Mouse (Mus musculus) gastrocnemius, postnatal 4 days (tissue): ENCODE measurements around the gene Sbf1. TPM values are rescaled to one million over a fixed set of nuclear protein-coding genes. Genes with fewer than 3 reads are reported as not detected.
A peak's percentile ranks its signal among the peaks of the same experiment; 100 is the strongest.

ENCODE experiments used
- DNase-seq, 2 experiments: peaks; one replicate each; pipeline ENCODE4 v3.0.0; 2021 to 2022; ENCODE audit warnings: low spot score in 2 of 2, mixed read lengths in 2 of 2
- long read RNA-seq, 2 experiments: library from polyadenylated mRNA; stranded (forward); transcript quantifications; one replicate each; pipeline ENCODE4 v2.0.0; 2021
- total RNA-seq, 2 experiments: library from RNA; stranded (reverse); gene quantifications; 2 replicates each; pipeline ENCODE4 v1.2.3; 2021

Sbf1 gene
- 10 to 100 TPM; 69.4 to 73.9 TPM for total RNA-seq
- long read RNA-seq, experiment 1, full-length matches to known transcripts, result 31 of 62 reads
- long read RNA-seq, experiment 1, partial matches to known transcripts, result 13 of 62 reads
- long read RNA-seq, experiment 1, other reads (novel, unspliced or antisense), result 18 of 62 reads
- long read RNA-seq, experiment 2, full-length matches to known transcripts, result 48 of 98 reads
- long read RNA-seq, experiment 2, partial matches to known transcripts, result 27 of 98 reads
- long read RNA-seq, experiment 2, other reads (novel, unspliced or antisense), result 23 of 98 reads

GRCm38 (mm10) chr15:89315190-89315731 lies at the start of gene Sbf1:
Gene Sbf1, minus strand, starts transcription at chr15:89315311.
- peak; percentile 94 to 99 for DNase-seq

GRCm38 (mm10) chr15:89363051-89363450 lies 47.9 kb upstream of the Sbf1 start:
- no peak for DNase-seq

- no peak for DNase-seq
Observed at GRCm38 (mm10) chr15:89358784-89359183, 43.7 kb upstream of the Sbf1 start.

DNA sequence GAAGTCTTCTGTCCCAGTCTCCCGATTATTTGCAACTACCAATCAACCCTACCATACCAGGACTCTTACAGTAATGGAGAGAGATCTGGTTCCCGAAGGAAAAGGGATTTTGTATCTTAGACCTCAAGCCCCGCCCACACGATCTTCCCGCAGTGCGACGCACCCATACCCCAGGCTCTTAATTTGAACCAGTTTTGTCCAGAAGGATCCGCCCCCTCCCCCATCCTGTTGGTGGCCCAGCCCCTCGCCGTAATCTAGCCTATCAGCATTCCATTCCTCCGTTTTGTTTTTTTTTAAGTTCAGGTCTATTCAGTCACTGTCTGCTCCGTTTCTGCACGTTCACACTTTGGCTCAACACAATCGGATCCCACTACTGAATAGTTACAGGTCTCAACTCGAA lies 41.3 kb upstream of the Sbf1 start:
- DNase-seq, result peak; percentile 61 to 85

GRCm38 (mm10) chr15:89355241-89356187 lies 40.4 kb upstream of the Sbf1 start, which contains the start of the genes Lmf2 and Ncaph2:
Gene Lmf2, minus strand, starts transcription at chr15:89355659.
Gene Ncaph2, plus strand, starts transcription at chr15:89355719.
- peak; percentile 92 to 97 for DNase-seq

GRCm38 (mm10) chr15:89354455-89354854 lies 39.3 kb upstream of the Sbf1 start:
- DNase-seq, result no peak

GRCm38 (mm10) chr15:89353837-89354236 lies 38.7 kb upstream of the Sbf1 start:
- DNase-seq, result no peak

DNA sequence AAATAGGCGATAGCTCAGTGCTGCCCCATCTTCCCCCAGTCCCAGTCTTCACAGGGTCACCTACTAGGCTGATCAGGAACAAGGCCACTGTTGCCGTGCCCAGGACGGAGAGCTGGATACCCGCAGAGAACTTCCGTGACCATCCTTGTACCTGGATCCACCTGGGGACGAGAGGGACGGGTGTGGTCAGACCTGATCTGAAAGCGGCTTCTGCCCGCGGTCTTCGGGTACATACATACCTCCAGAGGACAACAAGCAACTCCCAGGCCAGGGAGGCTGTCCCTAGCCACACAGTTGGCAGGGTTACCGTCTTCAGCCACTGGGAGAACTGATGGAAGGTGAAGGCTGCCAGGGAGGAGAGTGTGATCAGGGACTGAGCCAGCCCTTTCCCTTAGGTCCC lies 37.7 kb upstream of the Sbf1 start:
- DNase-seq, result no peak

DNA sequence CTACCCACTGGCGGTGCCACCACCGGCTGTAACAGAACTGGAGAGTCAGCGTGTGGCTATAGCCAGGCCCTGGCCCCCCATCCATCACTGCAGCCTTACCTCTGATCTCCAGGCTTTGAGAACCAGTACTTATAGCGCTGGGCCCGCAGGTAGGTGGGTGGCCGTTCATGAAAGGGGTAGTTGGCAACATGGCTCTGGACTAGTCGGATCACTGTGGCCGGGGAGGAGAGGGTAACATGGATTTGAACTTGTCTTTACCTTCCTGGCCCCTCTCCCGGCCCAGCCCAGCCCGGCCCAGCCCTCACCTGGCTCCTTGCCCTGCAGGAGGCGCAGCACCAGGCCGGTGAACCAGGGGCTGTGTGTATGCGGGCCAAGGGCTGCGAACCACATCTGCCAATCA lies 36.9 kb upstream of the Sbf1 start:
- no peak for DNase-seq

DNA sequence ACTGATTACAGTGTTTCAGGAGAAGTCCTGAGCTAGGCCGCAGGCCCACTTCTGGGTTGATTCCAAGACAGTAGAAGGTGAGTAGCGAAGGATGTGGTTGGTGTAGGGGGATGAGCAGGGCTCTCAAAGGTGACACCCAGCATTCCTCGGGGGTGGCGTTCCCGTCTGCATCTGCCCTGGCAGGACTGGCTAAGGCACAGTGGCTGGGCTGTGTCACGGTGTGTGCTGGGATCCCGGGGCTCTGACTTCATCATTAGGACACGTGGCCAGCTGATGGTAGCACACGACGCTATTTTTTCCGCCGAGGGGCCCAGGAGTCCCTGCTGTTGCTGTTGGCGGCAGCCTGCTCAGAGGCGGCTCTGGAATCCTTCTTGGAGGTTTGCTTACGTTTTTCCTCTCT lies 36.2 kb upstream of the Sbf1 start:
- no peak for DNase-seq

DNA sequence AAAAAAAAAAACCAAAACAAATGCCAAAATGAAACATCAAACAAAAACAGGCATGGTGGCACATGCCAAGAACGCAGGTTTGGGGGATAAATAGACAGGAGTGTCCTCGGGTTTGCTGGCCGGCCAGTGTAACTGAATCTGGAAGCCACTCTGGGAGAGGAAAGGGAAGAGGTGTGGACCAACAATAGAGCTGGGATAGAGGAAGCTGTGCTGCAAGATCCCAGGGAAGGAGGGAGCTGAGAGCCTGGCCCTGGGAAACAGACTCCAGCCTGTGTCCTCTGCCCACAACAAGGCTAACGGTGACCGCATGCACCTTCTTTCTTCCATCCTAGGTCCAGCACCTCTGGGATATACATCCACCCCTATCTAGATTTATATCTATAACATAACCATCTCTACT lies 35.3 kb upstream of the Sbf1 start:
- DNase-seq, result no peak

DNA sequence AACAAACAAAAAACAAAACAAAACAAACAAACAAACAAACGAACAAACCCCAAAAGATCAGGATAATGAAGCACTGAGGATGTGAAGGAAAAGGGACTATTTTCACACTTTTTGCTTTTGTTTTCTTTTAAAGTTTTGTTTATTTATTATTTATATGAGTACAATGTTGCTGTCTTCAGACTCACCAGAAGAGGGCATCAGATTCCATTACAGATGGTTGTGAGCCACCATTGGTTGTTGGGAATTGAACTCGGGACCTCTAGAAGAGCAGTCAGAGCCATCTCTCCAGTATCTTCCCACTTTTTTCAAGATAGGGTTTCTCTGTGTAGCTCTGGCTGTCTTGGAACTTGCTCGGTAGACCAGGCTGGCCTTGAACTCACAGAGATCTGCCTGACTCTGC lies 28.2 kb upstream of the Sbf1 start:
- no peak for DNase-seq

- no peak for DNase-seq
Observed at GRCm38 (mm10) chr15:89341678-89342077, 26.6 kb upstream of the Sbf1 start.

- no peak for DNase-seq
Observed at GRCm38 (mm10) chr15:89340136-89340535, 25.0 kb upstream of the Sbf1 start.

GRCm38 (mm10) chr15:89339696-89340095 lies 24.6 kb upstream of the Sbf1 start:
- DNase-seq, result no peak

DNA sequence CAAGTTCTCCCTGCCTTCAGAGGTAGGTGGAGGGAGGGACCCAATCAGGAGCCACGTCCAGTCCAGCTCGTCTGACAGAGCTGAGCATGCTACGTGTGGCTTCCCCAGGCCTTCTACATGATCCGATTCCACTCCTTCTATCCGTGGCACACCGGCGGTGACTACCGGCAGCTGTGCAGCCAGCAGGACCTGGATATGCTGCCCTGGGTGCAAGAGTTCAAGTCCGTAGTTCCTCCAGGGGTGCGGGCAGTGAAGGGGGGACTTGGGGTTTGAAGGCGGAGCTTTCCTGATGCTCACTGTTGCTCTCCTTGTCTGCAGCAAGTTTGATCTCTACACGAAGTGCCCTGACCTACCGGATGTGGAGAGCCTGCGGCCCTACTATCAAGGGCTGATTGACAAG lies 21.3 kb upstream of the Sbf1 start:
- no peak for DNase-seq

DNA sequence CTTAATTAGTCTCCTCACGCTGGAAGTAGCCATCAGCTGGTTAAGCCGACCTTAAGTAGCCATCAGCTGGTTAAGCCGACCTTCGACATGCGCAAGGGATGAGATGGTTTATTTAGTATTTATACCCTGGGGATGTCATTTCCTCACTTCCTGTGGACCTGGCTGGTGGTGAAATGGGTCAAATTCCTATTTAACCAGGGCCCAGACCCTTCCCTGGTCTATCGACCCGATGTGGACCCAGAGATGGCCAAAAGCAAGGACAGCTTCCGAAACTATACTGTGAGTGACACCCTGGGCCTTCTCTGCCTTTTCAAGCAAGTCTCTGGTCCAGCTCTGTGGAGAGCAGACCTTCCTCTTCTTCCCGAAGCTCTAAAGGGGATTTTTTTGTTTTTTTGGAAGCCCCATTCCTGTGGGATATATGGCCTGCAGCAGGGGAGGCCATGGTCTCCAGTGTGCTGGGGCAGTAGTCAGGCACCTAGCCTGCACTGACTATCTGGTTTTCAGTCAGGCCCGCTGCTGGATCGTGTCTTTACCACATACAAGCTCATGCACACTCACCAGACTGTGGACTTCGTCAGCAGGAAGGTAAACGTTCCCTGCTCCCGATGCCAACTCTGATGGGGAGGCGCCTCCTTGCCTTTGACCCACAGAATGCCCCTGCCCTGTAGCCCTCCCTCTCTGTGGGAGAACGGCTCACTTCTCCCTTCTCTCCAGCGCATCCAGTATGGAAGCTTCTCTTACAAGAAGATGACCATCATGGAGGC lies 19.8 kb upstream of the Sbf1 start:
- DNase-seq, result no peak

GRCm38 (mm10) chr15:89334271-89334670 lies 19.2 kb upstream of the Sbf1 start, which contains the start of gene Miox:
Gene Miox, plus strand, starts transcription at chr15:89334398.
- DNase-seq, result no peak

DNA sequence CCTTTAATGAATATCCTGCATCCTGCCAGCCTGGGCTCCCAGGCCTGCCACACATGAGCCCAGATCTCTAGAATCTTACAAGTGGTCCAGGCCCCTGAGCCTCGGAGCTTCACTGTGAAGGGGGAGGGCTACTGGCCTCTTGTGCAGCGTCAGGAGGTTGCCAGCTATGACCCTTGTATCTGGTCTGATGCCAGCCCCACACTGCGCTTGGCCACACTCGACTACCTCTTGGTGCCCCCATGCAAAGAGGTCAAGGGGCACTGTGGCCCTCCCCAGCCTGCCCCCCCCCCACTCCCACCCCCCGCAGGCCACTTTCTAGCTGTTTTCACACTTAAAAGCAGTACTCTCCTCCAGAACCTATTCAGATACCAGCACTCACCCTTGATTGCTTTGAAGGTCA lies 11.3 kb upstream of the Sbf1 start:
- no peak for DNase-seq

GRCm38 (mm10) chr15:89323656-89324055 lies 8.5 kb upstream of the Sbf1 start:
- no peak for DNase-seq
